Mouse (Mus musculus) testis, adult 2 months (tissue): ENCODE results near the gene Acan.

Experiments used
- CTCF ChIP-seq: fragments of 200-500 bp; IDR thresholded peaks from 2 replicates; pipeline ENCODE4 v1.5.1; 2012; ENCODE audit warnings: low read depth, mild to moderate bottlenecking, inconsistent platforms, low read length, moderate library complexity; ENCODE audit not compliant: control insufficient read depth, insufficient read depth, insufficient replicate concordance
- POLR2A ChIP-seq: fragments of 200-500 bp; IDR thresholded peaks from 2 replicates; pipeline ENCODE4 v1.6.1; 2012; ENCODE audit warnings: low read depth, mild to moderate bottlenecking, inconsistent platforms, low read length, moderate library complexity; ENCODE audit not compliant: control insufficient read depth

DNA sequence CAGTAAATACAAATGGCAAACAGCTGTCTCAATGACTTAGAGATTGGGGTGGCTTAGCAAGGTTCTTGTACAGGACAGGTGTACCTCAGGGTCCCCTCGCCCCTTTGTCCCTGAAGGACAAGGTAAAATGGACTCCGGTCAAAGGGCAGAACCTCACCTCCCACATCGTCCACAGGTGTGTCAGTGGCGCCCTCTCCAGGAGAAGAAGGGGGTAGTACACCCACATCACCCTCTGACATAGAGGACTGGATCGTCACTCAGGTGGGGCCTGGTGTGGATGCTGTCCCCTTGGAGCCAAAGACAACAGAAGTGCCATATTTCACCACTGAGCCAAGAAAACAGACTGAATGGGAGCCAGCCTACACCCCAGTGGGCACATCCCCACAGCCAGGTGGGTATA is 43.2 kb downstream of the Acan start:
- no peak for TF ChIP-seq POLR2A
- peak; percentile 52; the same call in 1 of the 2 replicates for TF ChIP-seq CTCF
